Mouse (Mus musculus) C2C12 (cell line): ENCODE measurements at regions not wholly inside any gene's neighbourhood (a gene's known extent, or its start where the extent isn't known, plus 50 kb on each side); places are given as distances from the start of the nearest gene placed in this dataset.

Source experiments
- CTCF ChIP-seq: IDR thresholded peaks from one replicate; pipeline ENCODE4 v1.5.1; 2011; ENCODE audit not compliant: control insufficient read depth, insufficient read depth, insufficient read length
- FOSL1 ChIP-seq: IDR thresholded peaks from one replicate; pipeline ENCODE4 v1.8.0; 2011; ENCODE audit warnings: mild to moderate bottlenecking, low read length; ENCODE audit not compliant: poor library complexity, insufficient read depth, severe bottlenecking
- MAX ChIP-seq: IDR thresholded peaks from one replicate; pipeline ENCODE4 v1.6.1; 2011; ENCODE audit warnings: mild to moderate bottlenecking, control low read depth
- MYOD1 ChIP-seq: IDR thresholded peaks from one replicate; pipeline ENCODE4 v1.6.1; 2011; ENCODE audit warnings: low read depth; ENCODE audit not compliant: control insufficient read depth, insufficient read length

DNA sequence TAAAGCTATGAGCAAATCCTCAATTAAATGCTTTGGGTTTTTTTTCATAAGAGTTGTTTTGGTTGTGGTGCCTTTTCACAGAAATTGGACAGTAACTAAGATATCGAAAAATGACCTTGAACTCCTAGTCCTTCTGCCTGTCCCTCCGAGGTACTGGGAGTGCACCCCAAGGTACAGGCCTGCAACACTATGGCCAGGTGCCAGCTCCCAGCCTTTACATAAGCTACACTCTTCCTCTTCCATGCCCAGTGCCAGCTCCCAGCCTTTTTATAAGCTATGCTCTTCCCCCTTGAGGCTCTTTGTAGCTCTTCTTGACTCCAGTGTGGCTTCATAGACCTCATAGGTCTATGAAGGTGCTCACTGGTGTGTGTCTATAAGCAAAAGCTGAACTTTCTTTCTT lies 155.2 kb downstream of the Melk start:
- TF ChIP-seq CTCF (no peak), MAX (no peak), FOSL1 (no peak), MYOD1 (no peak)
